Mouse (Mus musculus) G1E-ER4 (cell line): ENCODE data around the gene Wipi2. TPM values are rescaled to one million over a fixed set of nuclear protein-coding genes. Genes with fewer than 3 reads are reported as not detected.

Experiments
- GATA1 ChIP-seq: IDR thresholded peaks from one replicate; pipeline ENCODE4 v1.8.0; 2012; ENCODE audit warnings: low read length, inconsistent platforms
- polyA plus RNA-seq: library from polyadenylated mRNA; stranded (reverse); fragments of >175 nt; gene quantifications from 2 replicates; pipeline ENCODE4 v1.2.3, GENCODE M21; 2012

The Wipi2 gene
- polyA plus RNA-seq = 12.7 and 13.3 TPM in 2 replicates

GRCm38 (mm10) chr5:142627398-142627797 is at the start of gene Wipi2:
TSS of gene Wipi2 (plus strand) at chr5:142627698.
- no peak for TF ChIP-seq GATA1

DNA sequence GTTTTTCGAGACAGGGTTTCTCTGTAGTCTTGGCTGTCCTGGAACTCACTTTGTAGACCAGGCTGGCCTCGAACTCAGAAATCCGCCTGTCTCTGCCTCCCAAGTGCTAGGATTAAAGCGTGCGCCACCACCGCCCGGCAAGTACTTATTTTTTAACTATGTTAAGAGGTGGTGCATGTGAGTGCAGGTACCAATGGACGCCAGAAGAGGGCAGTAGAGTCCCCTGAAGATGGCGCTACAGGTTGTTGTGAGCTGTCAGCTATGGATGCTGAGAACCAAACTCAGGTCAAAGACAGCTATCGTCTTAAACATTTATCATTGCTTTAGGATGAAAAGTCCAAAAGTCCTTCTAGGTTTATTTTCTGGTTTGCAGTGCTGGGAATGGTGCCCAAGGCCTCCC is 49.3 kb upstream of the Wipi2 start:
- no peak for TF ChIP-seq GATA1

DNA sequence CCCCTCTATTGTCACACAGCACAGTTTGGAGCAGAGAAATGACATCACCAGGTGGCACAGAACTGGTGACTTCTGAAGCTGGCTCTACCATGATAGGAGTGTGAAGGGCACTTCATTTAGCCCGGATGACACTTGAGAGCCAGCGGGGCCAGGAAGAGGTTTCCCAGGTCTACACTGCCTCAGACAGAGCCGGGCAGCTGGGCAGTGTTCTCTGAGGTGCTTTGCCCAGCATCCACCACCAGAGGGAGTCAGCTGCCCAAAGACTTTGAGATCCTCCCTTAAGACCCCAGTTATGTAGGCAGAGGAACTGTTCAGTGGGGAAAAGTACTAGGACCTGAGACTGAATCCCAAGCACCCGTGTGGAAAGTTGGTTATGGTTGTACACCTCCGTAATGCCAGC is 46.0 kb upstream of the Wipi2 start:
- no peak for TF ChIP-seq GATA1

- no peak for TF ChIP-seq GATA1
These were observed 43.8 kb upstream of the Wipi2 start for GRCm38 (mm10) chr5:142583616-142584126.

- TF ChIP-seq GATA1 = no peak
These were observed 36.4 kb upstream of the Wipi2 start for GRCm38 (mm10) chr5:142590953-142591616.

DNA sequence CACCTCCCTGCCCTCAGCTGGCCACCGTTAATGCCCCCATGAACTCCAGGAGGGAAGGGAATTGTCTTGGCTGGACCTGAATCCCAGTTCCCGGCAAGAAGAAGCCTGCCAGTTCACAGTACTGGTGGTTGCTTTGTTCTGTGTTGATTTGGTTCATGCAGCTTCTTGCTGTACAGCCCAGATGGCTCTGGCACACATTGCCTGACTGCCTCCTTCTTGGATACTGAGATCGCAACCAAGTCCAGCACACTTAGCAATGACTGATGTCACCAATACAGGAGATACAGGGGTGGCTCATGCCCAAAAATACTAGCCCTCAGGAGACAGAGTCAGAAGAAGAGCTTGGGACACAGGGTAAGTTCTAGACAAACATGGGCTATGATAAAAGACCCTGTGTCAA is 31.8 kb upstream of the Wipi2 start:
- no peak for TF ChIP-seq GATA1

- TF ChIP-seq GATA1 = no peak
These were observed 30.8 kb upstream of the Wipi2 start for GRCm38 (mm10) chr5:142596723-142597122.

- no peak for TF ChIP-seq GATA1
These were observed 29.7 kb upstream of the Wipi2 start for GRCm38 (mm10) chr5:142597648-142598390.

DNA sequence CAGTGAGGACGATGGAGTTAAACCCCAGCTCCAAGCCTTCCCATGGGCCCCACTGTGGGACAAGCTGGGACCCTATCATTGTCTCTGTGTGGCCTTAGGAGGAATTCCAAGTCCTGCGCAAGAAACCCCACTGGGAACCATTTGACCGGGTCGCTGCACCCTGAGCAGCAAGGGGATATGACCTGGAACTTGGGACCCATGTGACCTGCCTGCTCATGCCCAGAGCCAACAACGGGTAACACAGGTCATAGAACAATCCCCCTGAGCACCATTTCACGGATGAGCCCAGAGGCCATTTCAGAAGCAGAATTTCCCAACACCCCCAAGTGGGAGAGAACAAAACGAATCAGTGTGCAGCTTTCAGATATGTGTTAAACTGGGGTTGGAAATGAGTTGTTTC is 23.1 kb upstream of the Wipi2 start:
- TF ChIP-seq GATA1 = no peak

DNA sequence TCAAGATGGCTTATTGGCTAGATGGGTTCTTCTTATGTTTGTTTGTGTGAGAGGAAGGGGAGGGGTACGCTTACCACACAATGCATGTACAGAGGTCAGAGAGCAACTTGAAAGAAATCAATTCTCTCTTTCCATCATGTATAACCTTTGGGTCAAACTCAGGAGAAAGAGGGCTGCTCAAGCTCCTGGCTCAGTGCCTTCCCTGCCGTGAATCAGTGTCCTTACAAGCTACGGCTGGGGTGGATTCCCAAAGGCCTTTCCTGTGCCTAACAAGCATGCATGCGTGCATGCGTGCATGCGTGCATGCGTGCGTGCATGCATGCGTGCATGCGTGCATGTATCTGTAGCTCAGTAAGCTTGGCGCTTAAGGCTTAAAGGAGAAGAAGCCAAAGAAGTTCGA is 22.2 kb upstream of the Wipi2 start:
- no peak for TF ChIP-seq GATA1

GRCm38 (mm10) chr5:142608259-142608988 is 19.1 kb upstream of the Wipi2 start, which contains the start of gene Mmd2:
TSS of gene Mmd2 (minus strand) at chr5:142608800.
- TF ChIP-seq GATA1 = no peak

- no peak for TF ChIP-seq GATA1
These were observed 18.5 kb upstream of the Wipi2 start for GRCm38 (mm10) chr5:142608989-142609325.

DNA sequence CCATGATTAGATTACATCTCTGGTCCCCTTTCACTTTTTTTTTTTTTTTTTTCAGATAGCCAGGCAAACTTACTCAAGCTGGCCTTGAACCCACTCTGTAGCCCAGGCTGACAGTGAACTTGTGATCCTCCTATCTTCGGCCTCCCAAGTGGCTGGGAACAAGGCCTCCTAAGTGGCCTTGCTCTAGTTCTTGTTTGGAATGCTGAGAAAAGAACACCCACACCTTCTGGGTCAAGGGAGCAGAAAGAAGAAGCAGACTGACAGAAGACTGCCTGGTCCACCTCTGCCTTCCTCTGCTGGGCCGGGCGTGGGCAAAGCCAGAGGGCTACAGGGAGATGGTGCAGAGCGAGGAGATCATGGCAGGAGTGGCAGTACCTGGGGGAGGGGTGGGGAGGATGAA is 17.1 kb upstream of the Wipi2 start:
- TF ChIP-seq GATA1 = no peak

DNA sequence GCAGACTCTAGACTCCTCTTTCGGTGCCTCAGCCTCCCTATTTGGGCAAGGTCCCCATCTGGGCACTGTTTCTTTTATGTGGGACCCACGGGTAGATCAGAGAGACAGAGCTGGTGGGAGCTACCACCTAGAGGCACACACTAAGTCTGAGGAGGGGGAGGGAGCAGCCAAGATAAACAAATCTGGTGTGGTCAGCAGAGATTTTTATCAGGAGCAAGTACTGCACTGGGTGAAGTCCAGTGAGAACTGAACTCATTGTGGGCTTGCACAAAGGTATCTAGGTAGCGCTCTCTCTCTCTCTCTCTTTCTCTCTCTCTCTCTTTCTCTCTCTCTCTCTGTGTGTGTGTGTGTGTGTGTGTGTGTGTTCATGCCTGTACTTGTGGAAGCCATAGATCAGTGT is 13.0 kb upstream of the Wipi2 start:
- no peak for TF ChIP-seq GATA1

GRCm38 (mm10) chr5:142615638-142616037 is 11.9 kb upstream of the Wipi2 start:
- no peak for TF ChIP-seq GATA1

DNA sequence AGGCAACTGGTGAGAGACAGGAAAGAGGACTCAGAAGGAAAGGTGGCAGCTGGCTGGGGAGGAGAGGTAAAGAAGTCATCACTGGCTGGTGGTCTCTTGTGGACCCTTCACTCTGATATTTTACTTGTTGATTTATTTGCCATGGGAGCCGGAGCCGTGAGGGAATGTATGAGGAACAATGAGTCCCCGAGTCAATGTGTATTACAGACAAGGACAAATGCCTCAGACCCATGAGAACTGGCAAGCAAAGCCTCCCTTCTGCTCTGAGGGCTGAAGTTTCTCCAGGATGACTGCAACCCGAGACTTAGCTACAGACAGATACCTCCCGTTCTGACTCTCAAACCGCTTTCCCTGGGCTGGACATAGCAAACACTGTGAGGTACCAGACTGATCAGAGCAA is 11.2 kb upstream of the Wipi2 start:
- TF ChIP-seq GATA1 = no peak
